Mouse (Mus musculus) brain, embryonic 14.5 days (tissue): ENCODE results near the gene Rnf2. TPM values are rescaled to one million over a fixed set of nuclear protein-coding genes. Genes with fewer than 3 reads are reported as not detected.

ENCODE experiments used
- DNase-seq: peaks from one replicate; pipeline ENCODE4 v3.0.0-alpha.2; 2011; ENCODE audit warnings: low read depth
- CTCF ChIP-seq: fragments of 200-500 bp; IDR thresholded peaks from 2 replicates; pipeline ENCODE4 v1.5.1; 2012; ENCODE audit warnings: inconsistent platforms, mild to moderate bottlenecking, moderate library complexity, borderline replicate concordance; ENCODE audit not compliant: insufficient read depth, insufficient read length; ENCODE audit errors: extremely low read depth
- POLR2A ChIP-seq: fragments of 200-500 bp; IDR thresholded peaks from 2 replicates; pipeline ENCODE4 v1.6.1; 2012; ENCODE audit warnings: mild to moderate bottlenecking, inconsistent platforms, borderline replicate concordance; ENCODE audit not compliant: poor library complexity, insufficient read depth, insufficient read length, severe bottlenecking; ENCODE audit errors: extremely low read depth
- polyA plus RNA-seq: library from polyadenylated mRNA; depleted of rRNA; stranded (reverse); fragments of >200 nt; gene quantifications from 2 replicates; pipeline ENCODE4 v1.2.3, GENCODE M21; 2012; rRNA removed

The Rnf2 gene
- polyA plus RNA-seq = 115 and 116 TPM in 2 replicates

DNA sequence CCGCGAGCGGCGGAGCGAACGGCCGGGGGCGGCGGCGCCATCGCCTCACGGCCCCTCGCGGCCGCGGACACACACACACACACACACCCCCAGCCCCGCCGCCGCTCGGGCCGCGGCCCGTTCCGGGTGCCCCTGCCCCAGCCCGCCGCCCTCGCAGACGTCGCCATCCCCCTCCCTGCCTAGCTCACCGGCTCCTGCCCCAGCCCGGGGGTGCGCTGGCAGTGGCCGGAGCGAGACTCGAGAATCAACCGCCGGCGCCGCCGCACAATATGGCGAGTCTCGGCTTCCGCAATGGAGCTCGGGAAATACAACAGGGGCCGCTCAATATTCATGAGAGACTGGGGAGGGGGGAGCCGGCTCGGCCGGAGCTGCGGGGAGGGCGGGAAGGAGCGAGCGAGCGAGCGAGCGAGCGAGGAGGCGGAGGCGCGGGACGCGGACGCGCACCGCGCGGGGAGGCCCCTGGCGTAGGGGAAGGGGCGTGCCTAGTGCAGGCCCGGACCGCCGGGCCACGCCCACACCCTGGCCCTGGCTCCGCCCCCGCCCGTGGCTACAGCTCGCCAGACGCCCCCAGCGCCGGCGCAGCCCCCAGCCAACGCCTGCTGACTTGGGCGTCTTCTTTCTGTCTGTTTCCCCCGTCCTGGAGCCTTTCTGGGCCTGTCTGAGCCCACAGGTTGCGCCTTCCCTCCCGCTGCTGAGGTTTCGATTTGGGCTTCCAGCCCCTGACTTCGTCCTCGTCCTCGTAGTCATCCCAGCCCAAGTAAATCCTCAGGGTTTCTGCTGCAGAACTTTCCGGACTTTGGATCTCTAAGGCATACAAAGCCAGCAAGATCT is at the start of gene Rnf2:
Rnf2 (minus strand) TSS at position 425 of the 831 bp plus-strand sequence.
- TF ChIP-seq CTCF (0 out of 2 replicates have a peak, but pooled peaks have one; percentile 3), POLR2A (peak; percentile 78; the same call in 1 of the 2 replicates)
- DNase-seq = peak; percentile 98

DNA sequence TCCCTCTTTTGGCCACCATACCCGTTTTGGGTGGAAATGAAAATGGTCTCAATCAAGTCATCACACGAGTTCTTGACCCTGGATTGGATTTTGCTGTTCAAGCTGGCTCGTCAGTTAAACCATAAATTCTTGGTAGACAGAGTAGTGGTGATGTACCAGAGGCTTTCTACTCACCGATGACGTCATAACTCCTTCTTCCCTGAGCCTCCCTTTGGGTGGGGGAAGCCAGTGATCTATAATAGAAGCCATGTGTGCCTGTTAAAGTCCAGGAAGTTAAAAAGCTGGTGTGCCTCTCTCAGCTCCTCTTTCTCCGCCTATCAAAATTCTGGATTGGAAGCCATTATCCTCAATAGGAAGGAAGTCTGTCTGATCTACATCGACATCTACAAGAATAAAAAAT is 49.0 kb upstream of the Rnf2 start:
- DNase-seq = no peak
- TF ChIP-seq POLR2A (no peak), CTCF (no peak)

DNA sequence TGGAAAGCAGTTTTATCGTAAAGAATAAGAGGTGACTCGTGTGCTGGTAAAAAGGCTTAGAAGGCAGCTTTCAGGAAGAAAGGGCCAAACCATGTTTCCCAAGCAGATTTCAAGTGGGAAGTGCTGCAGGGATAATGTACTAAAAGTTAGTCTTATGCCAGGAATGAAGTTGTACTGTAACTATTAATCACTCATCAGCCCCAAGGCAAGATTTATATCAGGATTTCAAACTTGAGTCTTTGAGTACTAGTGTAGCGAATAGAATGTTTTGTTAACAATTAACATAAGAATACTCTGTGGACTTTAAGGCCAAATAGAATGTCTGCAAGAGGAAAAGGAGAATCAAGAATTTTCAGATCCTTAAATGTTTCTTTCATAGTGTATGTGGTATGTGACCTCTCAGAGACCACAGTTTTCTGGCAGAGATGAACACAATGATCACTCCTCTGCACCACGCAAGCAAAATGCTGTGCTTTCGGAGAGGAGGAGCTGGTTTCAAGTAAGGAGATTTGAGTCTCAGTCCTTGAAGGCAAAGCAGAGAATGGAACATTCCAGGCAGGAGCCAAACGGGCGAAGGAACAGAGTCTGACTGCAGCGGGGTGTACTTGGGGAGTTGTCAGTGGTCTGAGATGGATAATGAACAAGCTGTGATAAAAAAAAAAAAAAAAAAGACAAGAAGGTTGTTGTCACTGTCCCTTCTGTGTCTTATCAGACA is 48.3 kb upstream of the Rnf2 start:
- TF ChIP-seq POLR2A (no peak), CTCF (no peak)
- no peak for DNase-seq

DNA sequence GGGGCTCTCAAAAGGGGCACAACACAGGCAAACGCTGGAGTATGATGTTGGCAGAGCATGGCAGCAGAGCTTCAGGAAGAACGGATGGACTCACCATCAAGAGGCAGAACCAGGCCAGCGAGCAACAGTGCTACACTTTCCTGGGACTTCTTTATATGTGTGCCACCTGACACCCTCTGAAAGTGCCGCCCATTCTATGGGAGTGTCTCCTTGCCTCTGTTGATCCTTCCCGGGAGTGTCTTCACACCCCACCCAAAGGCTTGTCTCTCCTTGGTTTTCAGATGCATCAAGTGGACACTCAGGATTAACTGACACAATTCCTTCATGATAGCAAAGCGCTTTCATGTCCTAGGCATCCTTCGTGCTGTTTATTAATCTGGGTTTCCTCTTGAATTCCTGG is 44.8 kb upstream of the Rnf2 start:
- no peak for DNase-seq
- no peak for TF ChIP-seq CTCF
- no peak for TF ChIP-seq POLR2A

DNA sequence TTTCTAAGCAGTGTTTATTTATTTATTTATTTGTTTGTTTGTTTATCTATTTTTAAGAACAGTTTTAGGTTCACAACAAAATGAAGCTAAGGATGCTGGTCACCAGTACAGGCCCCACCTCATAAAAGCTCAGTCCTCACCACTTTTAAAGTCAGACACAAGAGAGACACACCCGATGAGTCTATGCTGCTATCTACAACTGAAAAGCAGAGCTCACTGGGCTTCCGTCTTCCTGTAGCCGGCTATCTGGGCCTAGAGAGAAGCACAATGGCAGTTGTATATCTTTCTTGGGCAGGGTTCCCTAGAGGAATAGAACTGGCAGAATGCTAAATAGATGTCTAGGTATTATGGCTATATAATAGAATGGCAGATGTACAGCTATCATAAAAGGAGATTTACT is 43.8 kb upstream of the Rnf2 start:
- no peak for TF ChIP-seq CTCF
- no peak for DNase-seq

DNA sequence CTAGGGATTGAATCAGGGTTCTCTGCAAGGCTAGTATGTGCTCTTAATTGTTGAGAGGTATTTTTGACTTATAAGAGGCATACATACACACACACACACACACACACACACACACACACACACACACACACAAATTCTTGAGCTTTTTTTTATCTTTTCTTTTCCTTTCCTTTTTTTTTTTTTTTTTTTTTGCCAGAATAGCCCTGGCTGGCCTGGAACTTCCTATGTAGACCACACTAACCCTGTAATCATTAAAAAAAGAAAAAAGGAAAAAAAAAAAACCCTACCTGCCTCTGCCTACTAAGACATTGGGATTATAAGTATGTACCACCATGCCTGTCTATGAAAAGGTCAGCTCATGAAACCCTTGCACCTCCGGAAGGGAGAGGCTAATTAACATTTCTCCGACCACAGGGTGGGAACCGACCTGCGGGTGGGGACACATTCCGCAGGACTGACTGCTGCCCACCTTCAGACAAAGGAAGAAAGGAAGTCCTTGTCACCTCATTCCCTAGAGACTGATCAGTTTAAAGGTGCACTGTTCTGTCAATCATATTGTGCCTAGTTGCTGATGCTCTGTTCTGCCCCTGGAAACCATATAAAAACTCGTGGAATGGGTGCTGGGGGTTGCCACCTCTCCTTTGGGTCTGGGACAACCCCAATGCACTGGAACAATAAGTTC is 43.2 kb upstream of the Rnf2 start:
- DNase-seq = no peak
- TF ChIP-seq CTCF (no peak), POLR2A (no peak)

DNA sequence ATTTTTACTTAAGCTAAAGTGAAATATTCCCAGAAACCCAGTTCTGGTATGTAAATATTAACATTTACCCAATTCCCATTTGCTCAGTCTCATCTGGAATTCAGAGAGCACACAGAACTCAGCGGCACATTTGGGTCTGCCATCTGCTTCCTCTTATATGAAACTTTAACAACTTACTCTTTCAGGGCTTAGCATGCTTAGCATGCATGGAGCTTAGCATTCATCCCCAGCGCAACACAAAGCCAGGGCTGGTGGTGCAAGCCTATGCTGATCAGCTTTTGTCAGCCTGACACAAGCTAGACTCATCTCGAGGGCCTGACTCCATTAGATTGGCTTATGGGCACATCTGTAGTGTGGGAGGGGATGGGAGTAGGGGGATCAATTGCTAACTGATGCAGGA is 25.9 kb upstream of the Rnf2 start:
- peak; percentile 53 for DNase-seq
- TF ChIP-seq CTCF (no peak), POLR2A (no peak)

DNA sequence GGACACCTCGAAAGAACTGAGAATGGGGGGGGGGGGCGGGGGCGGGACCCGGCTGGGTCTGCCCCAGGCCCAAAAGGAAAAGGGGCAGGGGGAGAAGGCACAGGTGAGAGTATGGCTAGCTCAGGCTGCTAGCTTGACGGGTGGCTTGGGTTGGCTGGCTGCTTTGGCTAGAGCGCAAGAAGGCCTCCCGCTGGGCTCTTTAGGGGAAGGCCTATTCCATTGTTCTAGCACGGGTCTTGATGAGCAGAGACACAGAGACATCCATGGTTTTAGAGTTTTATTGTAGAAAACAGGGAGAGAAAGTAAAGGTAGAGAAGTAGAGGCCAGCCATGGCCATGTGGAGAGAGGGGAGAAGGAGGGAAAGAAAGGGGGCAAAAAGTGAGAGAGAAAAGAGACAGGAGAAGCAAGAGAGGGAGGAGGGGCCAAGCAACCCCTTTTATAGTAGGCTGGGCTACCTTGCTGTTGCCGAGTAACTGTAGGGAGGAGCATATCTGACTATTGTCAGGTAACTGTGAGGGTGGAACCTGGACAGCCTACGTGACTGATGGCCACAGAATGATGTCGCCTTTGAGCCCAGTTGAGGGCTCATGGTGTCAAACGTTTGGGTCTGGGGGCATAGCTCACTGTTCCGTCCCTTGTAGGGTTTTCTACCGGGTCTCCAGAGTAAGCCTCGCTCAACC is 17.0 kb upstream of the Rnf2 start:
- TF ChIP-seq CTCF (no peak), POLR2A (no peak)
- no peak for DNase-seq

DNA sequence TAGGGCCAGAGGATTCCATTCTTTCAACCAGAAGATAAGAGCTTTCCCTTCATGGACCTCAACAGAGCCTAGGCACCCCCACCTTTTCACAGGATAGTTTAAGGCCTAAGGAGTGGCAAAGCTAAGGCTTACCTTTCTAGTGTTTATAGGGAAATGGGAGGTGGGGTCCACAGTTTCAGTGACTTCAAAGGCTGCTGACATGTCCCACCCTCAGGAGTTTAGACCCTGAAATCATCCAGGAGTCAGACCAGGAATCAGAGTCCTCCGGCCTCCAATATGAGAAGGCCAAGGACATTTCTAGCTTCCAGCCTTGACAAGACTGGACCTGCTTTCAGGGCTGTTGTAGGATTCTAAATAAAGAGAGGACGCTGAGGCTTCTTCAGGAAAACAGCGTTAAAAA is 16.1 kb upstream of the Rnf2 start:
- TF ChIP-seq CTCF (no peak), POLR2A (no peak)
- DNase-seq = no peak

DNA sequence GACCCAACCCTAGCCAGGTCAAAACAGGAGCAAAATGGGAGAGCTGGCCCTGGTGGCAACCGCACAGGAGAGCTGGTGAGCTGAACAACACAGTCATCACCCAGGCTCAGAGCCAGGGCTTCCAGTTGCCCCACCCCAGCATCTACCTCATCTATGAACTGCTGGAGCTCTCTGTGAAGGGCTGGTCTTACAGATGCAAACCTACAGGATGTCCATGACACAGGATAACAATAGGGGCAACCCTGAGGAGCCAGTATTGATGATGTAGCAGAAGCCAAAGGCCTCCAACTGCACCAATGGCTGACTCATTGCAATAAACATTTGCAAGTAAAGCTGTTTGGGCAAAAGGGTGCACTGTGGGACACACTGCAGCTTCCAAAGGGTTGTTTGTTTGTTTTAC is 15.0 kb upstream of the Rnf2 start:
- DNase-seq = no peak
- TF ChIP-seq POLR2A = no peak
- no peak for TF ChIP-seq CTCF

DNA sequence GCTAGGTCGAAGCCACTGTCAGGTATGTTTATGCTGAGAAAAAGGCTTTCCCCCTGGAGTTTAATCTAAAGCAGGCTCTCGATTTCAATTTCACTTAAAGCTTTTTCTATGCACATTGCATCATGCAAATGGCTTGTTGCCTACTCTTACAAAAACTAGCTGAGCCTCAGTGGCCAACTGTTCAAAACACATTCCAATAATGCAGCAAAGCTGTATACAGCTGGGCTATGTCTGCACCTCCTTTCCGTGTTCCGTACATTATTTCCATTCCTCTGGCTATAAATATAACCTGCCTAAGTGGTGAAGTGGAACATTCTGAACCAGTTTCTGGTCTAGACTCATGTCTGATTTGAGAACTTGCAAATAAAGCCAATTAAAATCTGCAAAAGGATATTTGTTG is 13.4 kb upstream of the Rnf2 start:
- TF ChIP-seq POLR2A (no peak), CTCF (no peak)
- no peak for DNase-seq
